In the genomic region with DNA sequence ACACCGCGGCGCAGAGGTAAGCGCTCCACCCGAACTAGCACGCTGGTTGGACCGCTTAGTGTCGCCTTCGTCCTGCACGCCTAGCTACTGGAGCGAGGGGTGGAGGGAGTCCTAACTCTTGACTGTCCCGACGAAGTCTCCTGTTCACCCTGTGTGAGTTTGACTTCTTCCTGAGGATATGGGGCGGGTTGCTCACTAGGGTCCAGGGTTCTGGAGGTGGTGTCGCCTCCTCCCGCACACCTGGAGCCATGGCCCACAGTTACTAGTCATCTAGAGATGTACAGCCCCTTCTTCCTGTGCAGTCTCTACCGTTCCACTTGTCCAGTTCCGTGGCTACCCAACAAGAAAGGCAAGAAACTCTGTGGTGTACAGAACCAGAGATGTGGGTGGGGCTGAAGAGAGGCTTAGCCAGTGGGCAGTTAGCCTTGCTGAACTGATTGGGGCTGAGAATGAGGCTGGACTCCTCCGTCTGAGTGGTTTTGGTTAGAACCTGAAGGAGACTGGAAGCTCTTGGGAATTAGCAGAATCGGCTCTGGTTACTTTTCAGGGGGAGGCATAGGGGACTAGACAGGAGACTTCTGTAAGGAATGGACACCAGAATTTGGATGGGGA, we compare ENCODE assay signal across 7 mouse cellular contexts. TPM values are rescaled to one million over a fixed set of nuclear protein-coding genes. Genes with fewer than 3 reads are reported as not detected.
A peak's percentile ranks its signal among the peaks of the same experiment; 100 is the strongest.
DNase-seq lines count a peak whose midpoint lies in the region; ATAC-seq lines count a peak whose summit lies in the region.

No protein-coding gene starts in this region.

- H3K4me3 ChIP-seq in lung, embryonic 15.5 days: peak overlapping the region; percentile 74
- H3K4me3 ChIP-seq in forebrain, embryonic 14.5 days (ENCODE audit: low read depth, low read length): peak overlapping the region; percentile 71
- peak overlapping the region; percentile 76 for H3K4me3 ChIP-seq in limb, embryonic 15.5 days
- peak overlapping the region; percentile 70 for H3K4me3 ChIP-seq in stomach, embryonic 14.5 days (ENCODE audit: low read depth, low read length)

- H3K4me1 ChIP-seq in lung, embryonic 15.5 days: peaks cover 12% of the 10 kb centered on the region
- H3K4me1 ChIP-seq in forebrain, embryonic 14.5 days (ENCODE audit: control insufficient read depth, insufficient read depth, low read length): peaks cover 6% of the 10 kb centered on the region
- peaks cover 37% of the 10 kb centered on the region for H3K4me1 ChIP-seq in limb, embryonic 15.5 days
- peaks cover 8% of the 10 kb centered on the region; the same call in 1 of the 2 replicates for H3K4me1 ChIP-seq in stomach, embryonic 14.5 days (ENCODE audit: control insufficient read depth, insufficient read depth, low read length)

- DNase-seq in lung, postnatal 25 days (ENCODE audit: low spot score): no peak
- DNase-seq in forebrain, embryonic 14.5 days (ENCODE audit: low spot score): peak; percentile 17
- DNase-seq in thymus, postnatal 25 days: no peak

- no peaks in the 10 kb centered on the region for H3K9me3 ChIP-seq in lung, embryonic 15.5 days
- H3K9me3 ChIP-seq in forebrain, embryonic 14.5 days (replicated peaks; ENCODE audit: control insufficient read depth, low read length): no peaks in the 10 kb centered on the region
- no peaks in the 10 kb centered on the region for H3K9me3 ChIP-seq in limb, embryonic 15.5 days
- H3K9me3 ChIP-seq in stomach, embryonic 14.5 days (ENCODE audit: control insufficient read depth, low read depth, low read length): no peaks in the 10 kb centered on the region

- H3K27ac ChIP-seq in lung, embryonic 15.5 days: no peak overlapping the region
- peak overlapping the region; percentile 81; the same call in 1 of the 2 replicates for H3K27ac ChIP-seq in forebrain, embryonic 14.5 days (ENCODE audit: low read depth, low read length)
- H3K27ac ChIP-seq in limb, embryonic 15.5 days: peak overlapping the region; percentile 77; the same call in 1 of the 2 replicates
- no peak overlapping the region for H3K27ac ChIP-seq in stomach, embryonic 14.5 days (ENCODE audit: low read length)

- H3K36me3 ChIP-seq in lung, embryonic 15.5 days: no peaks in the 10 kb centered on the region
- H3K36me3 ChIP-seq in forebrain, embryonic 14.5 days (ENCODE audit: control insufficient read depth, insufficient read depth, low read length): peaks cover 16% of the 10 kb centered on the region
- no peaks in the 10 kb centered on the region for H3K36me3 ChIP-seq in limb, embryonic 15.5 days
- no peaks in the 10 kb centered on the region for H3K36me3 ChIP-seq in stomach, embryonic 14.5 days (ENCODE audit: control insufficient read depth, insufficient read depth, low read length)

- peaks cover 37% of the 10 kb centered on the region for H3K27me3 ChIP-seq in lung, embryonic 15.5 days
- no peaks in the 10 kb centered on the region for H3K27me3 ChIP-seq in forebrain, embryonic 14.5 days (replicated peaks; ENCODE audit: control insufficient read depth, insufficient read depth, low read length)
- H3K27me3 ChIP-seq in limb, embryonic 15.5 days: peaks cover 25% of the 10 kb centered on the region
- no peaks in the 10 kb centered on the region for H3K27me3 ChIP-seq in stomach, embryonic 14.5 days (ENCODE audit: control insufficient read depth, insufficient read depth, low read length)

- H3K4me2 ChIP-seq in lung, embryonic 15.5 days: peak overlapping the region; percentile 81
- H3K4me2 ChIP-seq in forebrain, embryonic 14.5 days (ENCODE audit: low read length): peak overlapping the region; percentile 67
- peak overlapping the region; percentile 88 for H3K4me2 ChIP-seq in limb, embryonic 15.5 days
- H3K4me2 ChIP-seq in stomach, embryonic 14.5 days (replicated peaks; ENCODE audit: low read depth, low read length): peak overlapping the region; percentile 69

- H3K9ac ChIP-seq in lung, embryonic 15.5 days: peak overlapping the region; percentile 54; the same call in 1 of the 2 replicates
- peak overlapping the region; percentile 83 for H3K9ac ChIP-seq in forebrain, embryonic 14.5 days (ENCODE audit: low read length)
- peak overlapping the region; percentile 66 for H3K9ac ChIP-seq in limb, embryonic 15.5 days
- H3K9ac ChIP-seq in stomach, embryonic 14.5 days (replicated peaks; ENCODE audit: low read depth, low read length): peak overlapping the region; percentile 76; the same call in 1 of the 2 replicates

- WGBS in lung, embryonic 15.5 days: 3% methylated on average over 20 of the region's 20 CpGs
- WGBS in forebrain, embryonic 14.5 days: 4% methylated on average over 20 of the region's 20 CpGs
- WGBS in limb, embryonic 15.5 days: 4% methylated on average over 20 of the region's 20 CpGs
- WGBS in stomach, embryonic 14.5 days: 3% methylated on average over 20 of the region's 20 CpGs

- no peak; the same call in 1 of the 2 replicates for ATAC-seq in lung, embryonic 15.5 days (ENCODE audit: borderline replicate concordance, extremely low read depth, low FRiP score, low TSS enrichment)
- no peak for ATAC-seq in forebrain, embryonic 14.5 days
- no peak for ATAC-seq in limb, embryonic 15.5 days (ENCODE audit: insufficient number of reproducible peaks, low FRiP score, low TSS enrichment, low read depth)
- ATAC-seq in stomach, embryonic 14.5 days (ENCODE audit: insufficient number of reproducible peaks, insufficient read depth, low FRiP score, low read depth): no peak
- ATAC-seq in inflammation-experienced regulatory T-cells, adult 6 months: no peak

RNA-seq across cellular contexts. Expression of gene Ebf4, which starts 1.3 kb away (rescaled TPM):
- 1.6 TPM in 2 replicates for polyA plus RNA-seq in lung, embryonic 15.5 days (2015; fragmentation: Nextera tagmentation; extraction: Ambion mirVana)
- polyA plus RNA-seq in forebrain, embryonic 14.5 days (2014; fragmentation: Nextera tagmentation; extraction: Ambion mirVana): 2.1 and 2.4 TPM in 2 replicates
- polyA plus RNA-seq in limb, embryonic 15.5 days (2015; fragmentation: Nextera tagmentation; extraction: Ambion mirVana): 2.6 and 2.8 TPM in 2 replicates
- 3.7 and 4.7 TPM in 2 replicates for polyA plus RNA-seq in stomach, embryonic 14.5 days (2014; fragmentation: Nextera tagmentation; extraction: Ambion mirVana)
- polyA plus RNA-seq in inflammation-experienced regulatory T-cells, adult 6 months (2017; shearing (Covaris generic)): not detected

RNA-seq across cellular contexts. Expression of gene Idh3b, which starts 11.9 kb away (rescaled TPM):
- polyA plus RNA-seq in lung, embryonic 15.5 days (2015; fragmentation: Nextera tagmentation; extraction: Ambion mirVana): 150 and 158 TPM in 2 replicates
- 178 and 184 TPM in 2 replicates for polyA plus RNA-seq in forebrain, embryonic 14.5 days (2014; fragmentation: Nextera tagmentation; extraction: Ambion mirVana)
- polyA plus RNA-seq in limb, embryonic 15.5 days (2015; fragmentation: Nextera tagmentation; extraction: Ambion mirVana): 144 and 154 TPM in 2 replicates
- 165 and 169 TPM in 2 replicates for polyA plus RNA-seq in stomach, embryonic 14.5 days (2014; fragmentation: Nextera tagmentation; extraction: Ambion mirVana)
- 100 to 1,000 TPM; 147 to 175 (median 150) TPM for polyA plus RNA-seq in inflammation-experienced regulatory T-cells, adult 6 months (2017; shearing (Covaris generic))

RNA-seq across cellular contexts. Expression of gene Nop56, which starts 22.0 kb away (rescaled TPM):
- polyA plus RNA-seq in lung, embryonic 15.5 days (2015; fragmentation: Nextera tagmentation; extraction: Ambion mirVana): 262 and 272 TPM in 2 replicates
- polyA plus RNA-seq in forebrain, embryonic 14.5 days (2014; fragmentation: Nextera tagmentation; extraction: Ambion mirVana): 264 and 265 TPM in 2 replicates
- polyA plus RNA-seq in limb, embryonic 15.5 days (2015; fragmentation: Nextera tagmentation; extraction: Ambion mirVana): 252 and 261 TPM in 2 replicates
- polyA plus RNA-seq in stomach, embryonic 14.5 days (2014; fragmentation: Nextera tagmentation; extraction: Ambion mirVana): 273 and 305 TPM in 2 replicates
- 100 to 1,000 TPM; 278 to 380 (median 357) TPM for polyA plus RNA-seq in inflammation-experienced regulatory T-cells, adult 6 months (2017; shearing (Covaris generic))

Comparison
In these comparisons a context has a peak if more than half of its experiments do, and no peak if none do; other contexts are left out.
1. H3K27ac ChIP-seq: peak in forebrain, embryonic 14.5 days (single experiment) and limb, embryonic 15.5 days (single experiment); none in lung, embryonic 15.5 days (single experiment) and stomach, embryonic 14.5 days (single experiment).
2. Peak in every context shown above with its lines, with median percentiles within 50 percentile points of each other: H3K4me2 ChIP-seq, H3K4me3 ChIP-seq and H3K9ac ChIP-seq.